Mouse (Mus musculus) limb, embryonic 14.5 days (tissue): ENCODE results near the gene Them7. TPM values are rescaled to one million over a fixed set of nuclear protein-coding genes. Genes with fewer than 3 reads are reported as not detected.

Source experiments
- ATAC-seq: fragments of 200-750 bp; cut with Nextera tagmentation; 2 replicates; pipeline ENCODE4 v1.8.0; 2017; ENCODE audit warnings: low read depth, moderate number of reproducible peaks, moderate TSS enrichment; ENCODE audit not compliant: low FRiP score
- DNase-seq: peaks from one replicate; pipeline ENCODE4 v3.0.0-alpha.2; 2015; ENCODE audit warnings: low spot score
- H3K27ac ChIP-seq: fragments of 300-500 bp; sonication (generic); replicated peaks from 2 replicates; pipeline ENCODE4 v1.5.1; 2014; ENCODE audit warnings: low read depth, mild to moderate bottlenecking, low read length, moderate library complexity, mixed read lengths
- H3K27me3 ChIP-seq: fragments of 300-500 bp; sonication (generic); 2 replicates; pipeline ENCODE4 v1.6.1; 2014; ENCODE audit warnings: low read length, mixed read lengths; ENCODE audit not compliant: control insufficient read depth, insufficient read depth
- H3K36me3 ChIP-seq: fragments of 300-500 bp; sonication (generic); 2 replicates; pipeline ENCODE4 v1.6.1; 2014; ENCODE audit warnings: mild to moderate bottlenecking, low read length, moderate library complexity, mixed read lengths; ENCODE audit not compliant: control insufficient read depth, insufficient read depth
- H3K4me1 ChIP-seq: fragments of 300-500 bp; sonication (generic); 2 replicates; pipeline ENCODE4 v1.6.1; 2014; ENCODE audit warnings: antibody characterized with exemption, low read length, mixed read lengths; ENCODE audit not compliant: control insufficient read depth, insufficient read depth
- H3K4me2 ChIP-seq: fragments of 300-500 bp; sonication (generic); replicated peaks from 2 replicates; pipeline ENCODE4 v1.6.1; 2014; ENCODE audit warnings: low read depth, mild to moderate bottlenecking, low read length, moderate library complexity; ENCODE audit not compliant: severe bottlenecking
- H3K4me3 ChIP-seq: fragments of 300-500 bp; sonication (generic); replicated peaks from 2 replicates; pipeline ENCODE4 v1.5.1; 2014; ENCODE audit warnings: low read length
- H3K9ac ChIP-seq: fragments of 300-500 bp; sonication (generic); 2 replicates; pipeline ENCODE4 v1.6.1; 2014; ENCODE audit warnings: mild to moderate bottlenecking, low read depth, low read length, moderate library complexity; ENCODE audit not compliant: severe bottlenecking
- H3K9me3 ChIP-seq: fragments of 300-500 bp; sonication (generic); 2 replicates; pipeline ENCODE4 v1.6.1; 2016; ENCODE audit warnings: low read length; ENCODE audit not compliant: control insufficient read depth
- POLR2A ChIP-seq: fragments of 200-500 bp; IDR thresholded peaks from 2 replicates; pipeline ENCODE4 v1.8.0; 2012; ENCODE audit warnings: inconsistent platforms, mild to moderate bottlenecking, moderate library complexity, borderline replicate concordance; ENCODE audit not compliant: insufficient read depth, insufficient read length; ENCODE audit errors: extremely low read depth
- WGBS: fragments of 180-500 bp; shearing (Covaris S2); extraction: QIAGEN DNeasy Blood & Tissue Kit; methylation state at CpG from one replicate; pipeline ENCODE4 v1.1.7; 2014; 5-methylcytosine and 5-hydroxymethylcytosine counted together
- polyA plus RNA-seq, 2 experiments: library from polyadenylated mRNA; depleted of rRNA in 1 of 2; stranded (reverse) in 1 of 2; unstranded in 1 of 2; fragments of >200 nt; fragmentation: Nextera tagmentation in 1 of 2; extraction: Ambion mirVana in 1 of 2; gene quantifications; 2 replicates each; pipeline versions ENCODE4 v1.2.1 to v1.2.3; 2012 to 2014

The Them7 gene
- polyA plus RNA-seq, 2 experiments: 0.63 to 0.94 TPM

DNA sequence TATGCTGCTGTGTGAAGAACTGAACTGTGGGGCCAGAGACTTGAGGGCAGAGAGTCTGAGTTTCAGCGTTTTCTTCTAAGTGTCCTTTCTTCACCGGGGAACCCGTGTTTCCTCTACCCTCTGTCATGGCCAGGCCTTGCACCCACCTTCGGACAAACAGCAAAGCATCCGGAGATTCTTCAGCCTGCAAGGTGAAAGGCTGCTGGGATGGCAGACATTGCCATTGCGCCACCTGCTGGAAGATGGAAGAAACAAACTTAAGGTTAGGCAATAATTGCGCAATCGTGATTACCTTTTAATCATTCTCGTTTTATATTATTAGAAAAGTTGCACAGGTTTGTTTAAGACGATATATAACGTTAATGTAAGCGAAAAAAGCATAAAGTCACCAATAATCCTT is 203.9 kb downstream of the Them7 start:
- H3K4me2 ChIP-seq: no peak overlapping the region
- no peaks in the 10 kb centered on the region for H3K36me3 ChIP-seq
- 3% methylated on average over 12 of the region's 12 CpGs for WGBS
- no peaks in the 10 kb centered on the region for H3K9me3 ChIP-seq
- H3K4me3 ChIP-seq: no peak overlapping the region
- no peak for TF ChIP-seq POLR2A
- ATAC-seq (no peak; the same call in 1 of the 2 replicates), DNase-seq (peak; percentile 70)
- peaks cover 4% of the 10 kb centered on the region for H3K27me3 ChIP-seq
- H3K9ac ChIP-seq: no peak overlapping the region
- no peaks in the 10 kb centered on the region for H3K4me1 ChIP-seq
- H3K27ac ChIP-seq: no peak overlapping the region

DNA sequence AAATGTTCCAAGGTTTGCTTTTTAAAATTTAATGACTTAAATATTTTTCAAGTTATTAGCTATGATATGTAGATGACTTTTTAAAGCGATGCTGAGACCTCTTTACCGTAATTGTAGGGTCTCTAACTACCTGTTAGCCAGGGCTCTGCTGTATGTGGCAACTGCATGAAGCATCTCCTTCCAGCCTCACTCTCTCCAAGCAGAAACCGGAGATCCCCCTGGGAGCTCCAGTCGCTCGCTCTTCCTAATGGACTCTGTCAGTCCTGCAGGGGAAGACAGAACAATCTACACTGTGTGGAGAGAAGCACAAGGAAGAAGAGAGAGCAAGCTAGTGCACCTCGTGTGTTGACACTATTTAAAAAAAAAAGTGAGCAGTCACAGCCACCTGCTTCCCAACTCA is 204.3 kb downstream of the Them7 start:
- no peaks in the 10 kb centered on the region for H3K36me3 ChIP-seq
- no peak for TF ChIP-seq POLR2A
- no peak overlapping the region for H3K27ac ChIP-seq
- H3K4me2 ChIP-seq: no peak overlapping the region
- no peaks in the 10 kb centered on the region for H3K4me1 ChIP-seq
- H3K9me3 ChIP-seq: no peaks in the 10 kb centered on the region
- peaks cover 4% of the 10 kb centered on the region for H3K27me3 ChIP-seq
- no peak for DNase-seq
- H3K4me3 ChIP-seq: no peak overlapping the region
- ATAC-seq: no peak
- WGBS: 16% methylated on average over 6 of the region's 6 CpGs
- H3K9ac ChIP-seq: no peak overlapping the region

Other genes starting within 250 kb of the Them7 start
- 109 and 145 TPM in 2 replicates for gene Eif3m, start 207.2 kb upstream of the Them7 start, polyA plus RNA-seq (2012; rRNA removed)
- 292 and 297 TPM in 2 replicates for gene Eif3m, start 207.2 kb upstream of the Them7 start, polyA plus RNA-seq (2014; fragmentation: Nextera tagmentation; extraction: Ambion mirVana)
- gene Gm11060, start 132.3 kb upstream of the Them7 start, polyA plus RNA-seq (2012; rRNA removed): not detected in 2 replicates
- not detected in 2 replicates for gene Gm11060, start 132.3 kb upstream of the Them7 start, polyA plus RNA-seq (2014; fragmentation: Nextera tagmentation; extraction: Ambion mirVana)
- 0.47 and 1.3 TPM in 2 replicates for gene Wt1, start 97.8 kb upstream of the Them7 start, polyA plus RNA-seq (2012; rRNA removed)
- 0.22 and 0.54 TPM in 2 replicates for gene Wt1, start 97.8 kb upstream of the Them7 start, polyA plus RNA-seq (2014; fragmentation: Nextera tagmentation; extraction: Ambion mirVana)
- 144 and 185 TPM in 2 replicates for gene Rcn1, start 175.0 kb downstream of the Them7 start, polyA plus RNA-seq (2012; rRNA removed)
- 259 and 260 TPM in 2 replicates for gene Rcn1, start 175.0 kb downstream of the Them7 start, polyA plus RNA-seq (2014; fragmentation: Nextera tagmentation; extraction: Ambion mirVana)